Mouse (Mus musculus): ENCODE data around the gene Ppp1r11.

DNA sequence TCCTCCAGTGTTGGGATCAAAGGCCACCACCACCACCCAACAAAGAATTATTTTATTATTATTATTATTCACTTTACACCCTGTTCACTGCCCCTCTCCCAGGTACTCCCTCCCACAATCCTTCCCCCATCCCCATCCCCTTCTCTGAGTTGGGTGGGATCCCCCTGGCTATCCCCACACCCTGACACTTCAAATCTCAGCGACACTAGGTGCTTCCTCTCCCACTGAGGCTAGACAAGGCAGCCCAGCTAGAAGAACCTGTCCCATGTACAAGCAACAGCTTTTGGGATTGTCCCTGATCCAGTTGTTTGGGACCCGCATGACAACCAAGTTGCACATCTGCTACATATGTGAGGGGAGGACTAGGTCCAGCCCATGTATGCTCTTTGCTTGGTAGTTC lies 1.1 kb upstream of the Ppp1r11 start:
- TF ChIP-seq CTCF (IDR thresholded peaks at IDR 0.05; ENCODE audit: low read depth, low read length) (no peak), GATA1 (IDR thresholded peaks at IDR 0.05; ENCODE audit: borderline replicate concordance, low read length) (no peak)
